Mouse (Mus musculus): ENCODE data around the gene Stt3a. TPM values are rescaled to one million over a fixed set of nuclear protein-coding genes. Genes with fewer than 3 reads are reported as not detected.

The Stt3a gene
- polyA plus RNA-seq, 1 experiment from 2014 or later, result 85.1 TPM

- 100% methylated on average over 1 of the region's 1 CpGs for WGBS
- Histone ChIP-seq H3K27me3 (ENCODE audit: control insufficient read depth, insufficient read depth, low read depth, low read length) (no peaks in the 10 kb centered on the region), H3K4me1 (ENCODE audit: control insufficient read depth, insufficient read depth, low read length) (peaks cover 24% of the 10 kb centered on the region), H3K9me3 (replicated peaks; ENCODE audit: control insufficient read depth, low read length, poor library complexity, severe bottlenecking) (no peaks in the 10 kb centered on the region), H3K4me2 (ENCODE audit: low read length) (no peak overlapping the region), H3K36me3 (ENCODE audit: control insufficient read depth, insufficient read depth, low read length) (peaks cover 10% of the 10 kb centered on the region), H3K4me3 (ENCODE audit: low read depth, low read length) (no peak overlapping the region), H3K9ac (ENCODE audit: low read depth, low read length) (no peak overlapping the region), H3K27ac (ENCODE audit: low read length) (no peak overlapping the region)
- no peak for ATAC-seq
These were observed 3.1 kb downstream of the Stt3a start for GRCm38 (mm10) chr9:36764378-36764777.

DNA sequence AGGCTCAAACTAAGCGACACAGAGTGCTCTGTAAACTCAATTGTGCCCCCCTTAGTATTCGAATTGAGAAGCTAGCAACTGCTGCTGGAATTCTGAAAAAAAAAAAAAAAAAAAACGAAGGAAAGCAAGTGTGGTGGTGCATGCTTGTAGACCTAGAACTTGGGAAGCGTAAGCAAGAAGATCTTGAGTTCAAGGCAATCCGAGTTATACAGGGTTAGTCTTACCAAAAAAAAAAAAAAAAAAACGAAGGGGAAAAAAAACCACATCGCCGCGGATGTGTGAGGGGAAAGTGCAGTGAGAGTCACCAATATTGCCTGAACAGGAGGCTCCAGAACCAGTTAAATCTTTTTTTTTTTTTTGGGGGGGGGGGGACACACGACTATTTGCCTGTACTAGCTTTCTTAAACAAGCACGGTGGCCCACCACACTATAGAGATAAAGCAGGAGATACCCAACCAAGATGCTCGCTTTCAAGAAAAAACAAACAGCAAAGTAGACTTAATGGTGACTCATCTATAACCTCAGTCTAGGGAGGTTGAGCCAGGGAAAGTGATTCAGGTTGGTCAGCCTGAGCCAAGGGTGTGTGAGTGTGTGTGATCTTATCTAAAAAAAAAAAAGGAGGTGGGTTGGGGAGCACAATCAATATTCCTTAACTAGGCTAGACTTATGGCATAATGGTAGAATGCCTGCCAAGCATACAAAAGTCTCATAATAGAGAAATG is 40.3 kb downstream of the Stt3a start, which contains the start of gene Chek1:
TSS of gene Chek1 (minus strand) at position 32 of the 722 bp plus-strand sequence.
- ATAC-seq, result no peak; the same call in 1 of the 2 replicates
- Histone ChIP-seq H3K4me2 (ENCODE audit: low read length) (peak within 1 kb of the TSS; percentile 98), H3K27me3 (ENCODE audit: control insufficient read depth, insufficient read depth, low read depth, low read length) (no peaks in the 10 kb centered on the region), H3K36me3 (ENCODE audit: control insufficient read depth, insufficient read depth, low read length) (no peaks in the 10 kb centered on the region; the same call in 1 of the 2 replicates), H3K4me3 (ENCODE audit: low read depth, low read length) (peak within 1 kb of the TSS; percentile 58), H3K27ac (ENCODE audit: low read length) (peak within 1 kb of the TSS; percentile 82), H3K9ac (ENCODE audit: low read depth, low read length) (peak within 1 kb of the TSS; percentile 68), H3K4me1 (ENCODE audit: control insufficient read depth, insufficient read depth, low read length) (peaks cover 12% of the 10 kb centered on the region), H3K9me3 (replicated peaks; ENCODE audit: control insufficient read depth, low read length, poor library complexity, severe bottlenecking) (no peaks in the 10 kb centered on the region)
- WGBS, result 8% methylated on average over 12 of the region's 12 CpGs

- peaks cover 12% of the 10 kb centered on the region for H3K4me1 ChIP-seq (ENCODE audit: control insufficient read depth, insufficient read depth, low read length)
- H3K4me3 ChIP-seq (ENCODE audit: low read depth, low read length), result peak overlapping the region; percentile 58
- H3K4me2 ChIP-seq (ENCODE audit: low read length), result peak overlapping the region; percentile 98
- H3K9ac ChIP-seq (ENCODE audit: low read depth, low read length), result peak overlapping the region; percentile 68
- H3K36me3 ChIP-seq (ENCODE audit: control insufficient read depth, insufficient read depth, low read length), result no peaks in the 10 kb centered on the region; the same call in 1 of the 2 replicates
- WGBS, result under 1% methylated on average over 50 of the region's 53 CpGs
- ATAC-seq, result peak; percentile 96
- H3K27ac ChIP-seq (ENCODE audit: low read length), result peak overlapping the region; percentile 82
- no peaks in the 10 kb centered on the region for H3K27me3 ChIP-seq (ENCODE audit: control insufficient read depth, insufficient read depth, low read depth, low read length)
- no peaks in the 10 kb centered on the region for H3K9me3 ChIP-seq (replicated peaks; ENCODE audit: control insufficient read depth, low read length, poor library complexity, severe bottlenecking)
These were observed 41.1 kb downstream of the Stt3a start for GRCm38 (mm10) chr9:36726131-36727033.

- no peaks in the 10 kb centered on the region for H3K4me1 ChIP-seq (ENCODE audit: control insufficient read depth, insufficient read depth, low read length)
- no peak overlapping the region for H3K9ac ChIP-seq (ENCODE audit: low read depth, low read length)
- WGBS, result 77% methylated on average over 3 of the region's 3 CpGs
- no peaks in the 10 kb centered on the region for H3K27me3 ChIP-seq (ENCODE audit: control insufficient read depth, insufficient read depth, low read depth, low read length)
- no peak for ATAC-seq
- no peak overlapping the region for H3K27ac ChIP-seq (ENCODE audit: low read length)
- no peak overlapping the region for H3K4me2 ChIP-seq (ENCODE audit: low read length)
- H3K4me3 ChIP-seq (ENCODE audit: low read depth, low read length), result no peak overlapping the region
- no peaks in the 10 kb centered on the region; the same call in 1 of the 2 replicates for H3K36me3 ChIP-seq (ENCODE audit: control insufficient read depth, insufficient read depth, low read length)
- H3K9me3 ChIP-seq (replicated peaks; ENCODE audit: control insufficient read depth, low read length, poor library complexity, severe bottlenecking), result no peaks in the 10 kb centered on the region
These were observed 50.9 kb downstream of the Stt3a start for GRCm38 (mm10) chr9:36716624-36717023.

- Histone ChIP-seq H3K4me2 (ENCODE audit: low read length) (no peak overlapping the region), H3K9me3 (replicated peaks; ENCODE audit: control insufficient read depth, low read length, poor library complexity, severe bottlenecking) (no peaks in the 10 kb centered on the region), H3K27me3 (ENCODE audit: control insufficient read depth, insufficient read depth, low read depth, low read length) (no peaks in the 10 kb centered on the region), H3K4me3 (ENCODE audit: low read depth, low read length) (no peak overlapping the region), H3K9ac (ENCODE audit: low read depth, low read length) (no peak overlapping the region), H3K4me1 (ENCODE audit: control insufficient read depth, insufficient read depth, low read length) (no peaks in the 10 kb centered on the region), H3K36me3 (ENCODE audit: control insufficient read depth, insufficient read depth, low read length) (no peaks in the 10 kb centered on the region), H3K27ac (ENCODE audit: low read length) (no peak overlapping the region)
- WGBS, result 96% methylated on average over 6 of the region's 6 CpGs
- no peak for ATAC-seq
These were observed 60.2 kb downstream of the Stt3a start for GRCm38 (mm10) chr9:36707304-36707703.

DNA sequence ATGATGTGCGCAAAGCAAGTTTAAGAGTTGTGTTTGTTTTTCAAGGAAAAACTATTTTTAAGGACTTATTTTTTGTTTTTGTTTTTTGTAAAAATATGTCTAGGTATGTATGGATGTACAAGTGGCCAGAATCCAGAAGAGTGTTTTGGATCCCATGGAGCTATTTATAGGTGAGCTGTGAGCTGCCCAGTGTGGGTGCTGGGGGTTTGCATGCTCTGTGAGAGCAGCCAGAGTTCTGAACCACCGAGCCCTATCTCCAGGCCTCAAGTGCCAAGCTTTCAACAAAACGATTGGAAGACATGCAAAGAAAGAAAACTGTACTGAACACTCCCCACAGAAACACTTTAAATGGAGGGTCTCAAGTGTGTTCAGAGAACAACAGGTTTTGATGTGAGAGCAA is 61.6 kb downstream of the Stt3a start:
- Histone ChIP-seq H3K27me3 (ENCODE audit: control insufficient read depth, insufficient read depth, low read depth, low read length) (no peaks in the 10 kb centered on the region), H3K4me2 (ENCODE audit: low read length) (no peak overlapping the region), H3K4me3 (ENCODE audit: low read depth, low read length) (no peak overlapping the region), H3K4me1 (ENCODE audit: control insufficient read depth, insufficient read depth, low read length) (no peaks in the 10 kb centered on the region), H3K27ac (ENCODE audit: low read length) (no peak overlapping the region), H3K36me3 (ENCODE audit: control insufficient read depth, insufficient read depth, low read length) (no peaks in the 10 kb centered on the region), H3K9ac (ENCODE audit: low read depth, low read length) (no peak overlapping the region), H3K9me3 (replicated peaks; ENCODE audit: control insufficient read depth, low read length, poor library complexity, severe bottlenecking) (no peaks in the 10 kb centered on the region)
- 92% methylated on average over 3 of the region's 3 CpGs for WGBS
- no peak for ATAC-seq

DNA sequence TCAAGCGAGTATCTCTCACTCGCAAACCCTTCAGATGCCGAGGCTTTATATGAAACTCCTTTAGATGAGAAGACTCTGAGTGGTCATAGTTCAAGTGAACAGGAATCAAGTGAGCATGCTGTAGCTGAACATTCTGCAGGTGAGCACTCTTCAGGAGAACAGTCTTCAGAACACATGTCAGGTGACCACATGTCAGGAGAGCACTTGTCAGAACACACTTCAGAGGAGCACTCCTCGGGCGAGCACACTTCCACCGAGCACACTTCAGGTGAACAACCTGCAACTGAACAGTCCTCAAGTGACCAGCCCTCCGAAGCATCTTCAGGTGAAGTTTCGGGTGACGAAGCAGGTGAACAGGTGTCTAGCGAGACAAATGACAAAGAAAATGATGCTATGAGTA is 73.2 kb downstream of the Stt3a start:
- no peak overlapping the region for H3K4me2 ChIP-seq (ENCODE audit: low read length)
- H3K9ac ChIP-seq (ENCODE audit: low read depth, low read length), result no peak overlapping the region
- no peaks in the 10 kb centered on the region for H3K9me3 ChIP-seq (replicated peaks; ENCODE audit: control insufficient read depth, low read length, poor library complexity, severe bottlenecking)
- H3K27ac ChIP-seq (ENCODE audit: low read length), result no peak overlapping the region
- no peaks in the 10 kb centered on the region for H3K4me1 ChIP-seq (ENCODE audit: control insufficient read depth, insufficient read depth, low read length)
- WGBS, result 97% methylated on average over 10 of the region's 10 CpGs
- H3K4me3 ChIP-seq (ENCODE audit: low read depth, low read length), result no peak overlapping the region
- no peaks in the 10 kb centered on the region for H3K36me3 ChIP-seq (ENCODE audit: control insufficient read depth, insufficient read depth, low read length)
- no peak for ATAC-seq
- no peaks in the 10 kb centered on the region for H3K27me3 ChIP-seq (ENCODE audit: control insufficient read depth, insufficient read depth, low read depth, low read length)

GRCm38 (mm10) chr9:36692920-36693319 is 74.6 kb downstream of the Stt3a start, which contains the start of gene Acrv1:
Gene Acrv1, plus strand, starts transcription at chr9:36693220.
- no peaks in the 10 kb centered on the region for H3K9me3 ChIP-seq (replicated peaks; ENCODE audit: control insufficient read depth, low read length, poor library complexity, severe bottlenecking)
- no peak within 1 kb of the TSS for H3K4me3 ChIP-seq (ENCODE audit: low read depth, low read length)
- WGBS, result 56% methylated on average over 1 of the region's 1 CpGs
- no peaks in the 10 kb centered on the region for H3K4me1 ChIP-seq (ENCODE audit: control insufficient read depth, insufficient read depth, low read length)
- no peak within 1 kb of the TSS for H3K27ac ChIP-seq (ENCODE audit: low read length)
- ATAC-seq, result no peak
- no peak within 1 kb of the TSS for H3K4me2 ChIP-seq (ENCODE audit: low read length)
- H3K9ac ChIP-seq (ENCODE audit: low read depth, low read length), result no peak within 1 kb of the TSS
- H3K36me3 ChIP-seq (ENCODE audit: control insufficient read depth, insufficient read depth, low read length), result no peaks in the 10 kb centered on the region
- H3K27me3 ChIP-seq (ENCODE audit: control insufficient read depth, insufficient read depth, low read depth, low read length), result no peaks in the 10 kb centered on the region

DNA sequence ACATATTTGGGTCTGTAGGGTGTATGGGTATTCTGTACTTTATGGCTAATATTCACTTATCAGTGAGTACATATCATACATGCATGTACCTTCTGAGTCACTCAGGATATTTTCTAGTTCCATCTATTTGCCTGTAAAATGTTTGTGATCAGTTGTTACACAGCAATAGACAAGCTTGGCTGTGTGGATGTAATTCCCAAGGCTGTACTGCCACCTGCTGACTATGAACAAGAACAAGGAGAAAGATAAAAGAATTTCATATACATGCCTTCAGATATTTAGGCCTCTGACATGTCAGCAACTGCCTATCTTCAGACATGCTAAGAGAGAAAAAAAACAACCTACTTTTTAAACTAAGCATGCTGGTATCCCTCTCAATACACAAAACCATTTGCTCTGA is 80.2 kb downstream of the Stt3a start:
- no peaks in the 10 kb centered on the region for H3K27me3 ChIP-seq (ENCODE audit: control insufficient read depth, insufficient read depth, low read depth, low read length)
- no peak overlapping the region for H3K4me2 ChIP-seq (ENCODE audit: low read length)
- no peak overlapping the region for H3K4me3 ChIP-seq (ENCODE audit: low read depth, low read length)
- no peaks in the 10 kb centered on the region for H3K9me3 ChIP-seq (replicated peaks; ENCODE audit: control insufficient read depth, low read length, poor library complexity, severe bottlenecking)
- no peak overlapping the region for H3K27ac ChIP-seq (ENCODE audit: low read length)
- H3K4me1 ChIP-seq (ENCODE audit: control insufficient read depth, insufficient read depth, low read length), result no peaks in the 10 kb centered on the region
- H3K9ac ChIP-seq (ENCODE audit: low read depth, low read length), result no peak overlapping the region
- ATAC-seq, result no peak
- no peaks in the 10 kb centered on the region for H3K36me3 ChIP-seq (ENCODE audit: control insufficient read depth, insufficient read depth, low read length)
